Mouse (Mus musculus) gastrocnemius, postnatal 36 days (tissue): ENCODE results near the gene Ppil6. TPM values are rescaled to one million over a fixed set of nuclear protein-coding genes. Genes with fewer than 3 reads are reported as not detected.

Experiments used
- DNase-seq, 2 experiments: peaks; one replicate each; pipeline ENCODE4 v3.0.0; 2022
- intact Hi-C: fragments of 180-260 bp; cut with DNase I; formaldehyde crosslinking; loops from one replicate; pipeline ENCODE4 v1.15.1; 2025
- long read RNA-seq, 2 experiments: library from polyadenylated mRNA; stranded (forward); transcript quantifications; one replicate each; pipeline ENCODE4 v2.0.0; 2021
- total RNA-seq, 2 experiments: library from RNA; stranded (reverse); gene quantifications; 2 replicates each; pipeline ENCODE4 v1.2.3; 2021

Ppil6 gene
- total RNA-seq: not detected
- long read RNA-seq, experiment 1, partial matches to known transcripts: 0 of 2 reads
- long read RNA-seq, experiment 1, other reads (novel, unspliced or antisense): 1 of 2 reads
- long read RNA-seq, experiment 2: 0 reads

DNA sequence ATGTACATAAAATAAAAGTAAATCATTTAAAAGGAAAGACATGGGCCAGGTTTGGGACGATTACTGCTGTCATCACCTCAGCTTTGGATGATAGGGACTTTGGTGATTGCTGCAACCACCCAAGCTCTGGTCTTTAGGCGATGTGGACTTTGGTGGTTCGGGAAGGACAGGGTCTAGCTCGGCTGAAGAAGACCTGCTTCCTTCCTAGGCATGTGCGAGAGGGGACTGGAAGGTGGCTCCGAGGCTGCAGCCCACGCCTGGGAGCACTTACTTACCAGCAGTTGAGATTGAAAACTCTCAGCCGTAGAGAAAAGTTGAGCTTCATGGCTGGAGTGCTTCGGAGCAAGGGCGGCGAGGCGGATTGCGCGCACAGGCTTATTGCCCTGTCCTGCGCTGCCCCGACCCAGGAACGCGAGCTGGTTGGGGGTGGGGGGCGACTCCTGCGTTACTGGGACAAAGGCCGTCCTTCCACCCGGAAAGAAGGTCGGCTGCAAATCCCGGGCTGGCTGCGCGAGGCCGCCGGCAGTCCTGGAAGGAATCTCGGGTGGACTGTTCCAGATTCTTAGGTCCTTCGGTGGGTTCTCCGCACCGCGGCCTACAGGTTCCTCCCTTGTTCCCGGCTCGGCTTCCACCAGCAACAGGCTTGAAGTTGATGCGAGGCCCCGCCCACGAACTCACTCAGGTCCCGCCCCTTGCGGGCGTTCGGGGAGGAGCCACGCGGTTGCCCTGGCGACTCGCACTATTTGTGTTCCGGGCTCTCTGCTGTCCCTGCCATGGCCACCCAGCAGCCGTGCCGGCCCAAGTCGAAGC is at the start of gene Ppil6, which contains the start of gene Smpd2:
Gene Ppil6 (plus strand): TSS at position 732 of the 810 bp plus-strand sequence.
Gene Smpd2 (minus strand): TSS at position 662 of the 810 bp plus-strand sequence.
- intact Hi-C loops: no loop called here
- peak; percentile 91 to 97 for DNase-seq

DNA sequence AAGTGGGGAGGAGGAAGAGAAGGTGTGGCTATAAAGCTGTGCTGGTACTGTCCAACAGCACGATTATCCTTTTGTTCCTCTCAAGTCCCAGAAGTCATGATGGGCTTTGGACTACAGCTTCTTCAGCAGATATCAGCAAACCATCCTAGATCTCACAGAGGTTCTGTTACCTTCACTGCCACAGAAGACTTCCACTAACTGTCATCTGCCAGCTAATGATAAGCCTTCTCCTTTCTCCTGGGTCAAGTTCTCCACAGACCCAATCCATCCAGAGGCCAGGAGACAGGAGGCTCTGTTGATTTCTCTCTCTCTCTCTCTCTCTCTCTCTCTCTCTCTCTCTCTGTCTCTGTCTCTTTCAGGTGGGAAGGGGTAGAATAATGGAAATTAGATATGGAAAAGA is 42.0 kb upstream of the Ppil6 start:
- intact Hi-C loops: no loop called here
- DNase-seq: no peak

DNA sequence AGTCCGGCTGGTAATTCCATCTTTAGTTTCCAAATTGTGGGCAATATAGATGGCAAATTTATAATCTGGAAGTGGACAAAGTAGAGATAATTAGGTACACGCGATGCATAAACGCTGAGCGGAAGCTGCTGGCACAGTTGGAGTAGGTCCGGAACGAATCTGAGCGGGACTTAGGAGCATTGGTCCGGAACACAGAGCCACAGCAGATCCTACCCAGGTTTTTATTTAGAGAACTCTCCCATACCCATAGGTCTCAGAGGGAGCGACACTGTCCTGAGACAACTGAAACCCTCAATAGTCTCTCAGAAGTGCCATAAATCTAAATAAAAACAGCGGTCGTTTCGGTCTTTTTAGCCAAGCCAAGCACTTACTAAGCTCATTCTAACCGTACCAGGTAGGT is 40.6 kb upstream of the Ppil6 start:
- intact Hi-C loops: no loop called here
- DNase-seq: no peak

DNA sequence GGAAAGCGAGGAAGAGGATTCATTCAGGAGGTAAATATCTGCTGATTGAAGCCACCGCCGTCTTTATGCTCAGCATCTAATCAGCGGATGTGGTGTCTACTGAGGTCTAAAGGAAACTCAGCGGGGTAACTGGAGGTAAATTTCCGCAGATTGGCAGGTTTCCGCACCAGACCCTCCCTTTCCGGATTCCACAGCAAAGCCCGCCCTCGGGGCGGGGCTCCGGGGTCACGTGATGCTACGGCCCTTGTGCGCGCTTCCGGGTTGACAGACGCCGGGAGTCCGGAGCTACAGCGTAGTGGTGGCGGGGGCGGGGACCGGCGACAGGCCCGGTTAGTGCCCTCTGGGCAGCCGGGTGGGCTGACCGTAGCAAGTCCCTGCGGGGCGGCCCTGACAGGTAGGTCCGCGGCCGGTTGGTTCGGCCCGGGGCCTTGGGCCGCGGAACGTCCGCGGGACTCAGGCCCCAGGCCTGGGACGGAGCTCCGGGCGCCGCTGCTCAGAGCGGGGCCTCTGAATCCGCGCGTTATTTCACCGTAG is 40.0 kb upstream of the Ppil6 start, which contains the start of gene Zbtb24:
Gene Zbtb24 (plus strand): TSS at position 247 of the 534 bp plus-strand sequence.
- DNase-seq: peak; percentile 93 to 94
- intact Hi-C loops: no loop called here

DNA sequence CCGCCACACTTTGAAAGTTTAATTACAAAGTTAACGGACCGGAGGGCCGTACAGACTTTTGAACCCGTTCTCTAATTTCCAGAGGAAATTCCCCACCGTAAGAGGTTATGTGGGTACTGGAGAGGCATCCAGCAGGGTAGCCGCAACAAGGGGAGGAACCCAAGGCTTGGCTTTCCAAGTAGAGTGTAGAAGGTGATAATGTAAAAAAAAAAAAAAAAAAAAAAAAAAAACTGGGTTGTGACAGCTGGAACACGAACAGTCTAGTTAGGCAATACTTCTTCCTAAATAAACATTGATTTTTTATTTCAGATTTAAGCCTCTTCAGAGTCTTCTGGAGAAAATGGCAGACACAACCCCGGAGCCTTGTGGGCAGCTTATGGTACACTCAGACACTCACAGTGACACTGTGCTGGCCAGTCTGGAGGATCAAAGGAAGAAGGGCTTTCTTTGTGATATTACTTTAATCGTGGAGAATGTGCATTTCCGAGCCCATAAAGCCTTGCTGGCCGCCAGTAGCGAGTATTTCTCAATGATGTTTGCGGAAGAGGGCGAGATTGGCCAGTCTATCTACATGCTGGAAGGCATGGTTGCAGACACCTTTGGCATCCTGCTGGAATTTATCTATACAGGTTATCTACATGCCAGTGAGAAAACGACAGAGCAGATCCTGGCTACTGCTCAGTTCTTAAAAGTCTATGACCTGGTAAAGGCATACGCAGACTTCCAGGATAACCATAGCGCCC is 39.3 kb upstream of the Ppil6 start:
- intact Hi-C loops: no loop called here
- no peak for DNase-seq

DNA sequence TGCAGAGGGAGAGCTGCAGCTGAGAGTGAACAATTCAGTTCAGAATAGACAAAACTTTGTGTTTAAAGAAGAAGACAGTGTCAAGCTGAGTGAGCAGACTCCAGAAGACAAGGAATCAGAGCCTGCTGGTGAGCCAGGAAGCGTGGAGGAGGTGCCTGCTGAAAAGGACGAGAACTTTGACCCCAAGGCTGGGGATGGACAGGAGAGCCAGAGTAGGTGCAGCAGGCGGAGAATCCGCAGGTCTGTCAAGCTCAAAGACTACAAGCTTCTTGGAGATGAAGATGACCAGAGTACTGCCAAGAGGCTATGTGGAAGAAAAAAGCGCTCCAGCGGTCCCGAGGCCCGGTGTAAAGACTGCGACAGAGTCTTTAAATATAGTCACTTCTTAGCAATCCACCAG is 38.6 kb upstream of the Ppil6 start:
- DNase-seq: no peak
- intact Hi-C loops: no loop called here

DNA sequence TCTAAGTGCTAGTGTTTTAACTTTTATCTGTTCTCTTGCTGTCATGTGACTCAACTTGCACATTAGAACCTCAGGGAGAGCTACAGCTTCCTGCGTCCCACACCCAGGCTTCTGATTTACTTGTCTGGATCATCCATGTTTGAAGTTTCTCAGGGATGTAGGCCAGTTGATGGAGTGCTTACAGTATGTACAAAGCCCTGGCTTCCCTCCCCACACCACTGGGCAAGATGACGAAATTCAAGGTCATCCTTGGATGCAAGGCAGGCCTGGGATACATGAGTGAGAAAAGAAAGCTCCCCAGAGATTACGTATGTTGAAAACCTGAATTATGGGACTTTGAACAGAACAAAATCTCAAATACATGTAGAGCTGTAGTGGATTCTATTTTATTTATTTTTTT is 37.4 kb upstream of the Ppil6 start:
- no peak for DNase-seq
- intact Hi-C loops: no loop called here

DNA sequence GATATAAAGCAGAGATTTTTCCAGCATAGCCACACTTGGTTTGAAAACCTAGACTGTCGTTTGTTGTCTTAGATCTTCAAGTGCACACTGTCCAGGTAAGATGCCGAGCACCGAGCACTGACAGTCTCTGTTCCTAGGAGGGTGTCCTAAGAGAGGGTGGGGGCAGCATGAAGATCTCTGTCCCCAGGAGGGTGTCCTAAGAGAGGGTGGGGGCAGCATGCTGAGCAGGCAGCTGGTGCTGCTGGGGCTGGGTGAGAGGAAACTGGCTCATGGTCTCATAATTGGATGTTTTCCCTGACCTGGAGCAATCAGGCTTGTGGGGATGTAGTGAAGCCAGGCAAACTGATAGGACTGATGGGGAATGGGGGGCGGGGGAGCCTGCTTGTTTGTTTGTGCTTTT is 30.2 kb upstream of the Ppil6 start:
- intact Hi-C loops: no loop called here
- no peak for DNase-seq

DNA sequence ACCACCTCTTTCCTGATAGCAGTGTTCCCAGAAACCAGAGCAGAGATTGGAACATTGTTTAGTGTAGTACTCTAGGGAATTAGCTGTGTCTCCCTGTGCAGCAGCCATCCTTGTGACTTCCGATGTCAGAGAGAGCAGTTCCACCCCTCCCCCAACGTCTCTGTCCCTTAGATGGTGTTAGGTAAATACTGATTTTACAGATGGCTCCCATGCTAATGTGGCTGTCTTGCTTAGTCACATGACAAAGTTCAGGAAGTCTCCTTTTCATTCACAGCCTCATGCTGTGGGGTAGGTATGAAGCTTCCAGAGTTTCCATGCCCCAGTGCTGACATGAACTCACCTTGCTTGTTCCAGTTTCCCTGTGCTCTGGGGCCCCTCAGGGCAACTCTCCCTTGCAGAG is 29.7 kb upstream of the Ppil6 start:
- no peak for DNase-seq
- intact Hi-C loops: no loop called here

DNA sequence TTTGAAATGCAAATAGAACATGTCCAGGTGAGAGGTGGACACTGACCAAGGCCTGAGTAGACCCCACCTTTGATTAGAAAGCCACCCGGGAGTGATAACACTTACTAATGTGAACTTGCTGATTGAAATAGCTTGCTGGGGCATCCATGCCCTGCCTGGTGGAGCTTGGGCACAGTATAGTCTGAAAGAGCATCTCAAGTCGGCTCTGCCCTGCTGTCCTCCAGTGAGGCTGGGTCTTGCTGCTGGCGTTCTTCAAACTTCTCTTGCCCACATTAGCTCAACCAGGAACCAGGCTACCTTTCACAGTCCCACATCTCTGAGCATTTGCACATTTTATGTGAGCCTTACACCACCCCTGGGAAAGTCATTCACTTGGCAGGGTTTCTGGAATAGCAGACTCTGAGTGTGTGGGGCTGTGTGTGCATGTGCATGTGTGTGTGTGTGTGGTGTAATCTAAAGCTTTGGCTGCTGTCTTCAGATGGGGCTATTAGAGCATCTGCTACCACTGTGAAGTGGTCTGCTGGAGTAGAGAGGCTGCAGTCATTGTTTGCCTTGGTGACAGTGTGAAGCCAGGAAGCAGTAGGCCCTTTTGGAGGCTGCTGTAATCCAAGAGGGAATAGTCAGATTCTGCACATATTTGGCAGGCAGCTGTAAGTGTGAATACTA is 29.0 kb upstream of the Ppil6 start:
- intact Hi-C loops: no loop called here

DNA sequence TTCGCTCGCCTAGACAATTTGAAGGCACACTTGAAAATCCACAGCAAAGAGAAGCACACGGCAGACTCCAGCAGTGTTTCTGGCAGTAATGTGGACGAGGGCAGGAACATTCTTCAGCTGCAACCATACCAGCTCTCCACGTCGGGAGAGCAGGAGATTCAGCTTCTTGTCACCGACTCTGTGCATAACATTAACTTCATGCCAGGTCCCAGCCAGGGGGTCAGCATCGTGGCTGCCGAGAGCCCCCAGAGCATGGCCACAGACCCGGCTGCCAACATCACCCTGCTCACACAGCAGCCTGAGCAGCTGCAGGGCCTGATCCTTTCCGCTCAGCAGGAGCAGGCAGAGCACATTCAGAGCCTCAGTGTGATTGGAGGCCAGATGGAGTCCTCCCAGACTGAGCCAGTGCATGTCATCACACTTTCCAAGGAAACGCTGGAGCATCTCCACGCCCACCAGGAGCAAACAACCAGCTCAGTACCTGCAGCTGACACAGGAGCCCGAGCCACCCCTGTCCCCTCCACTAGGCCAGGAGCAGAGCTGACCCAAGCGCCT is 25.8 kb upstream of the Ppil6 start:
- intact Hi-C loops: no loop called here
- no peak for DNase-seq

More for the DNA sequence above, 29.0 kb upstream of the Ppil6 start:
- DNase-seq: no peak

DNA sequence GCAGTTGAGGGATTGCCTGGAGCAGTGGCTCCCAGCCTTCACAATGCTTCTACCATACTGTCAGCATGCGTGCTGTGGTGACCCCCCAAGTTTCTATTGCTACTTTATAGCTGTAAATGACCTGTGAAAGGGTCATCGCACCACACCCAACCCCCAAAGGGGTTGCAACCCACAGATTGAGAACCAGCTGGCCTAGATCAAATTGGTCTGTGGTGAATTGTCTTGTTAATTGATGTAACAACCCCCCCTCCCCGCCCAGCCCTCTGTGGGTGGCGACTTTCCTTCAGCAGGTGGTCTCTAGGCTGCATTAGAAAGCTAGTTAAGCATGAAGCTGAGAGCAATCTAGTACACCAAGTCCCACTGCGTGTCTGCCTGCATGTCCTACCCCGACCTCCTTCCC is 22.9 kb upstream of the Ppil6 start:
- intact Hi-C loops: no loop called here

DNA sequence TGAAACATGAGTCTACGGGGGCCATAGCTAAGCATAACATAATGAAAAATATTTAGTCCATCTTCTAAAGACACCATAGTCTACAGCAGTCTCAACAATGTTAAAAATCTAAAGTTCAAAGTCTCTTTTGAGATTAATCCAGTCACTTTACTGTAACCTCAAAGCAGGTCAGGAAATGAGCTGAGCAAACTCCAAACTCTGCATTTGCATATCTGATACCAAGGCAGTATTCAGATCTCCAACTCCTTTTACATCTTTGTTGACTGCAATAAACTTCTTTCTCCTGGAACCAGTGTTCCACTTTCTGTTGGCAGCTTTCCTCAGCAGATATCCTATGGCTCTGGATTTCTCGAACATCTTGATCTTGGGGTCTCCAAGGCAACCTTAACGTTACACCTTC is 19.5 kb upstream of the Ppil6 start:
- DNase-seq: no peak
- intact Hi-C loops: no loop called here

More for the DNA sequence above, 22.9 kb upstream of the Ppil6 start:
- DNase-seq: no peak

DNA sequence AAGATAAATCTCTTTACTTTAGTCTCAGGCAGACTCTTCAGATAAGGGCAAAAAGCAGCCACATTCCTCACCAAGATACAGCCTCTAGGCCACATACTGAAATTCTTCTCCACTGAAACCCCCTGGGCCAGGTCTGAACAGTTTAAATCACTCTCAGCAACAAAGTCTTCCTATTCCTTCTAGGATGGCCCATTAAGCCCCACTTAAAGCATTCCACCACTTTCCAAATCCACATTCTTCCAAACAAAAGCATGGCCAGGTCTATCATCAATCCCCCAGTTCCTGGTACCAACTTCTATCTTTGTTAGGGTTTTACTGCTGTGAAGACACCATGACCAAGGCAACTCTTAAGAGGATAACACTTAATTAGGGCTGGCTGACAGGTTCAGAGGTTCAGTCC is 17.7 kb upstream of the Ppil6 start:
- intact Hi-C loops: no loop called here
- DNase-seq: no peak

DNA sequence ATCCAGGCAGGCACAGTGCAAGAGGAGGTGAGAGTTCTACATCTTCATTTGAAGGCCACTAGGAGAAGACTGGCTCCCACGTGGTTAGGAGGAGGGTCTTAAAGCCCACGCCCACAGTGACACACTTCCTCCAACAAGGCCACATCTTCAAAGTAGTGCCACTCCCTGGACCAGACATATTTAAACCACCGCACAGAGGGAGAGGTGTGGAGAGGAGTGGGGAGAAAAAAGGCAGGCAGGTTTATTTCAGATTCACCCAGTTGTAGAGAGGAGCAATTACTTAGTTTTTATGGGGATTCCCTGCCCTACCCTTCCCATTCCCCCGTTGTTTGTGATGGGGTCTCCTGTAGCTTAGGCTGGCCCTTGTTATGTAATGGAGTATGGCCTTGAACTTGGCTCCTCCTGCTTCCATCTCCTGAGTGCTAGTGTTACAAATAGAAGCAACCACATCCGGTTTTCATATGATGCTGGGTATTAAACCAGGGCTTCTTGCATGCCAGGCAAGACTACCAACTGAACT is 17.2 kb upstream of the Ppil6 start:
- intact Hi-C loops: no loop called here
- no peak for DNase-seq

DNA sequence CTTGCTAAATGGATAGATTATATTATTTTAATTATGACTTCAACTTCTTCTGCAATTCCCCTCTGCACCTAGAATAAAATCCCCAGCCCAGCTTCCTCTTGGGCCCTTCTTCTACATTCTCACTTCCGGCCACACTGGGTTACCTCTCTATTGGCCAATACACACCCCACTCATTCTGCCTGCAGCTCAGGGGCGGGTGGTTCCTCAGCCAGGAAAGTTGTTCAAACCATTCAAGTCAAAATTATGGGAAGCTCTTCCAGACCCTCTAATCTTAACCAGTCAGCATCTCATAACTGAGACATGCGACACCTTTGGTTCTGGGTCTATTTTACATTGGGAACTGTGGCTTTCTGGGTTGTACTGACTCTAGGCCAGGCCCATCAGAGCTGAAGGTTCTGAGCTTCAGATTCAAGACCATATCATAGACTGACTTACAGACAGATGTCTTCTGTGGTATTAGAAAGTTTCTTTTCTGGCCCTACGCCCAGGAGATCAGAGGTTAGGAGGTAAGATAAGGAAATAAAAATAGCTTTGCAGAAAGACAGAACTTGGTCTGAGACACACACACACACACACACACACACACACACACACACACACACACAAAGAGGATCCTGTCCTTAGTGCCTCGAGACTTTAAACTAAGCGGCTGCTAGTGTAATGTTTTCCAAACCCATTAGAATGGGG is 16.3 kb upstream of the Ppil6 start:
- DNase-seq: no peak
- intact Hi-C loops: no loop called here

DNA sequence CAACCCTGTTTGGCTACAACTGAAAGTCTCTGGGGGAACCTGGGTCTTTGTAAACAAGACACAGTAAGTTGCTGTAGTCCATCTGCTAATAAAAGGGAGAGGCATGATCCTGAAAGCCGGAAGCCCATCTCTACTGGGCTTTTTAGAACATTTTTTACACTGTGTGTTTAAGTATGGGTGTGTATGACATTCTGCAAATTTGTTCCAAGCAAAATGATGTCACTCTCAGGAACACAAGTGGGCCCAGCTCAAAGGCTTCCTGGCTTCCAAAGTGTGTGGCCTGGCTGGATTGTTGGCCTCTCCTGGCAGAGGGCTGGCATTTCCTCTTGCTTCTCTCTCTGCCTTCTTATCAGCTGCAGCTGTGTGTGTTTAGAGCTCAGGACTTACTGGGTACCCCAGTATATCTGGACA is 15.3 kb upstream of the Ppil6 start:
- DNase-seq: no peak

DNA sequence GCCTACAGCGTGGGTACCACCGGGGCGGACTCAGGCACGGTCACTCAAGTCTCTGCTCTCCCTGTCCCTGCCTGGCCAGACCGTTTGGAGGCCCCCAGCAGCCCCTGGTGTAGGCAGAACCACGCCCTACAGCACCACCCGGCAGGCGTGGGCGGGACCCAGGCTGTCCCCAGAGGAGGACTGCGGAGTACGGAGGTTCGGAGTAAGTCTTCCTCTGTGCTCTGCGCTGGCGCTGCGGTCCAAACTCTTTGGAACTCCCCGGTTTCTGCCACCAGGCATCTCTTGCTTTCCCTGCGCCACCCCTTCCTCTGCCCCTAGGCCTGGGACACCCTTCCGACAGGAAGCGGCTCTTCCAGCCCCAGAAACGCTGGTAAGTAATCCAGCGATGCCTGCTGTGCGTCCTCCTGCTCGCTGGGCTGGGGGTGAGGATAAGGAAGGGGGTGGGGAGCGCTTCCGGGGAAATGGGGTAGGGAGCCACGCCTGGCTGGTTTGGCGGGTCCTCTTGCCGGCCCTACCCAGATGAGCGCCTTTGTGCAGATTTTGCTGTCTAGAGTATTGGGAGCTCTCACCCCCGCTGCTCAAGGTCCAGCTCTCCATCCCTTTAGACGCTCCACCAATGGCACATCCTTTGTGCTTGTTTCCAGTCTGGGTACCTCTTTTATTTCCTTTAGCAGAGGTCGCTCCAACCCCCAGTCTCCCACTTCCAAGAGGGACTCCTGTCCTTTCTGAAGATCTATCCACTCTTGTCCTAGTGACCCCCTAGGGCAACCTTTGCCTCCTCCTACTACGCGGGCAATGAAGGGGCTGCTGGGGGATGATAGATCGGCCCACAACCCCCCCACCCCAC is 13.8 kb upstream of the Ppil6 start, which contains the start of gene Mical1:
Gene Mical1 (plus strand): TSS at position 144 of the 847 bp plus-strand sequence.
- DNase-seq: peak; percentile 58 to 69
- intact Hi-C loops: no loop called here

More for the DNA sequence above, 15.3 kb upstream of the Ppil6 start:
- intact Hi-C loops: no loop called here

DNA sequence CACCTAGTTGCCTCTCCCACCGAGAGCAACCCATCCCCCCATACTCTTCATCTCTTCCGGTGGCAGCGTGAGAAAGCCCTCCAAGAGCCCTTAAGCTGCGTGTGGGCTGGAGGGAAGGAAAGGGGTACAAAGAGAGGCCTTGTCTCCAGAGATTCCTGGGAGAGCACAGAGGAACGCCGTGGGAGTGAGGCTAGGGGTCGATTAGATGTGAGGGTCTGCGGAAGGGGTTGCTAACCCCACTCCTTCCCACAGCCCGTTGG is 13.3 kb upstream of the Ppil6 start:
- no peak for DNase-seq
- intact Hi-C loops: no loop called here
